Mouse (Mus musculus): ENCODE measurements around the gene Cox8b. TPM values are rescaled to one million over a fixed set of nuclear protein-coding genes. Genes with fewer than 3 reads are reported as not detected.

Gene Cox8b
- total RNA-seq, 1 experiment, result not detected

DNA sequence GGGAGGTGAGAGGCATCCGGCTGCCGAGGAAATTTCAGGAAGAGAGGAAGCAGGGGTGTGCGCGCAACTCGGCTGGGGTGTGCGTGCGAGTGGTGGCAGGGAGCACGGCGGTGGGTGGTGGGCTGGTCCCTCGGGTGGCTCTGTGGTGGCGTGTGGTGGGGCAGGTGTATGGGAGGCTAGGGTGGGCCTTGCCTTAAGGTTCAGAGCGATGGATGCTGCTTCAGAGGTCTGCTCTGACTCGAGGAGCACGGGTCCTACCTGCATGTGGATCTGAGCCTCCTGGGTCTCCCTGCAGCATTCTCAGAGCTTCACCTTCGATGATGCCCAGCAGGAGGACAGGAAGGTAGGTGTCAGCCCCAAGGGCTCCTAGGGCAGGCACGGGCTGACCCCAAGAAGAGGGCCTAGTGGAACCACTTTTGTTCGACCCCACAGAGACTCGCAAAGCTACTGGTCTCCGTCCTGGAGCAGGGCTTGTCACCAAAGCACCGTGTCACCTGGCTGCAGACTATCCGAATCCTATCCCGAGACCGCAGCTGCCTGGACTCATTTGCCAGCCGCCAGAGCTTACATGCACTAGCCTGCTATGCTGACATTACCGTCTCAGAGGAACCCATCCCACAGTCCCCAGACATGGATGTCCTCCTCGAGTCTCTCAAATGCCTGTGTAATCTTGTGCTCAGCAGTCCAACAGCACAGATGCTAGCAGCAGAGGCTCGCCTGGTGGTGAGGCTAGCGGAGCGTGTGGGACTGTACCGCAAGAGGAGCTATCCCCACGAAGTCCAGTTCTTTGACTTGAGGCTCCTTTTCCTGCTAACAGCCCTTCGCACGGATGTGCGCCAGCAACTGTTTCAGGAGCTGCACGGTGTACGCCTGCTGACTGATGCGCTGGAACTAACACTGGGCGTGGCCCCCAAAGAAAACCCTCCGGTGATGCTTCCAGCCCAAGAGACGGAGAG lies 42.4 kb downstream of the Cox8b start, which contains the start of gene Bet1l:
Gene Bet1l (minus strand): TSS at position 28 of the 956 bp plus-strand sequence.
- in situ Hi-C loops (cut with MboI; ENCODE audit: low sequenced_read_pairs in 2 of 2, unreplicated experiment in 2 of 2), result no loop called here
- Histone ChIP-seq H3K4me3 (ENCODE audit: insufficient read depth in 1 of 2, low read depth in 1 of 2, low read length in 2 of 2, poor library complexity in 1 of 2, severe bottlenecking in 1 of 2) (peak within 1 kb of the TSS; percentile 80 to 83), H3K4me1 (ENCODE audit: control insufficient read depth in 2 of 2, insufficient read depth in 2 of 2, low read length in 2 of 2, poor library complexity in 1 of 2) (peaks cover 8 to 26% of the 10 kb centered on the region in 2 experiments; a peak in 2 of 4 replicates), H3K9ac (ENCODE audit: insufficient read depth, low read depth, low read length, poor library complexity, severe bottlenecking) (peak within 1 kb of the TSS; percentile 91), H3K36me3 (ENCODE audit: control insufficient read depth, insufficient read depth, low read length, poor library complexity, severe bottlenecking) (peaks cover 50% of the 10 kb centered on the region), H3K27ac (ENCODE audit: insufficient read depth, low read depth, low read length, poor library complexity, severe bottlenecking) (peak within 1 kb of the TSS; percentile 90), H3K9me3 (ENCODE audit: control insufficient read depth, insufficient read depth, low read depth, low read length) (no peaks in the 10 kb centered on the region)
- DNase-seq (ENCODE audit: low read depth, low spot score), result no peak
- no peak for TF ChIP-seq MAFK (IDR thresholded peaks at IDR 0.05; ENCODE audit: insufficient read depth, low read depth, low read length)
- no peak for TF ChIP-seq HCFC1 (IDR thresholded peaks at IDR 0.05; ENCODE audit: borderline replicate concordance, insufficient read depth, low read length)
- no peak for TF ChIP-seq ZC3H11A (IDR thresholded peaks at IDR 0.05; ENCODE audit: borderline replicate concordance, low read depth, low read length)
- TF ChIP-seq ZNF384 (IDR thresholded peaks at IDR 0.05; ENCODE audit: low read depth, low read length), result no peak
- no peak for TF ChIP-seq CHD2 (IDR thresholded peaks at IDR 0.05; ENCODE audit: low read depth, low read length)

DNA sequence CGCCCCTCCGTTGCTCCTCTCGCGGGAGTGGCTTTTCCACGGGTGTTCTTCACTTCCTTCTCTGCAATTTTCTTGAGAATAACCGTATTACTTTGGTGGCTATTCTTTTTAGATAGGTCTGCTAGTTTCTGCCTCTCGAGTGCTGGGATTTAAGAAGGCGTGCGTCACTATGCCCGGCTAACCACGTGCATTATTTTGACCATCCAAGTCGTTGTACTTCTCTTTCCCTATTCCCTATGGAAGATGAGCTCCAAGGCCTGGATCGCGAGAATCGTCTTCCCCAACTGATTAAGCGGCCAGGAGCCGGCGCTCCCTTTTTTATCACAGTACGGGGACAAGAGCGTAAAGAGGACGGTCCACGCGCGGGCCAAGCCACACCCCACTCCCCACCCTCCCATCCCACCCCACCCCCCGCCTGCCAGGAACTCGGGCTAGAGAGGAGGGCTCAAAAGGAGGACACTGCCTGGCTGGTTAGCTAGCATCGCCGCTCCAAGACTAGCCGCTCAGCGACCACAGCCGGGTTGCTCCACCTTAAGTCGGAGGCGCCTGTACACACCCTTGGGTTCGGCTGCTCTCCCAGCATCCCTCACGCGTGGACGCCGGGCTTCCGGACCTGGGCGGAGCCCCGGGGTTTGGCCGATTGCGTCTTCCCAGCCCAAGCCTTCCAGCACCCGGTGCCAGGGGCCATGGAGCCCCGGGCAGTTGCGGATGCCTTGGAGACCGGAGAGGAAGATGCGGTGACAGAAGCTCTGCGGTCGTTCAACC lies 43.3 kb downstream of the Cox8b start, which contains the start of gene Ric8a:
Gene Ric8a (plus strand): TSS at position 173 of the 765 bp plus-strand sequence.
- H3K4me3 ChIP-seq (ENCODE audit: insufficient read depth in 1 of 2, low read depth in 1 of 2, low read length in 2 of 2, poor library complexity in 1 of 2, severe bottlenecking in 1 of 2), result peak within 1 kb of the TSS; percentile 80 to 83
- TF ChIP-seq MAFK (IDR thresholded peaks at IDR 0.05; ENCODE audit: insufficient read depth, low read depth, low read length) (no peak), HCFC1 (IDR thresholded peaks at IDR 0.05; ENCODE audit: borderline replicate concordance, insufficient read depth, low read length) (no peak; the same call in 1 of the 2 replicates), ZC3H11A (IDR thresholded peaks at IDR 0.05; ENCODE audit: borderline replicate concordance, low read depth, low read length) (no peak), ZNF384 (IDR thresholded peaks at IDR 0.05; ENCODE audit: low read depth, low read length) (no peak), CHD2 (IDR thresholded peaks at IDR 0.05; ENCODE audit: low read depth, low read length) (0 out of 2 replicates have a peak, but pooled peaks have one; percentile 53)
- H3K27ac ChIP-seq (ENCODE audit: insufficient read depth, low read depth, low read length, poor library complexity, severe bottlenecking), result peak within 1 kb of the TSS; percentile 90
- H3K9me3 ChIP-seq (ENCODE audit: control insufficient read depth, insufficient read depth, low read depth, low read length), result no peaks in the 10 kb centered on the region
- in situ Hi-C loops (cut with MboI; ENCODE audit: low sequenced_read_pairs in 2 of 2, unreplicated experiment in 2 of 2), result no loop called here
- H3K9ac ChIP-seq (ENCODE audit: insufficient read depth, low read depth, low read length, poor library complexity, severe bottlenecking), result peak within 1 kb of the TSS; percentile 91
- H3K4me1 ChIP-seq (ENCODE audit: control insufficient read depth in 2 of 2, insufficient read depth in 2 of 2, low read length in 2 of 2, poor library complexity in 1 of 2), result peaks cover 8 to 30% of the 10 kb centered on the region in 2 experiments; a peak in 2 of 4 replicates
- DNase-seq (ENCODE audit: low read depth, low spot score), result no peak
- H3K36me3 ChIP-seq (ENCODE audit: control insufficient read depth, insufficient read depth, low read length, poor library complexity, severe bottlenecking), result peaks cover 47% of the 10 kb centered on the region

DNA sequence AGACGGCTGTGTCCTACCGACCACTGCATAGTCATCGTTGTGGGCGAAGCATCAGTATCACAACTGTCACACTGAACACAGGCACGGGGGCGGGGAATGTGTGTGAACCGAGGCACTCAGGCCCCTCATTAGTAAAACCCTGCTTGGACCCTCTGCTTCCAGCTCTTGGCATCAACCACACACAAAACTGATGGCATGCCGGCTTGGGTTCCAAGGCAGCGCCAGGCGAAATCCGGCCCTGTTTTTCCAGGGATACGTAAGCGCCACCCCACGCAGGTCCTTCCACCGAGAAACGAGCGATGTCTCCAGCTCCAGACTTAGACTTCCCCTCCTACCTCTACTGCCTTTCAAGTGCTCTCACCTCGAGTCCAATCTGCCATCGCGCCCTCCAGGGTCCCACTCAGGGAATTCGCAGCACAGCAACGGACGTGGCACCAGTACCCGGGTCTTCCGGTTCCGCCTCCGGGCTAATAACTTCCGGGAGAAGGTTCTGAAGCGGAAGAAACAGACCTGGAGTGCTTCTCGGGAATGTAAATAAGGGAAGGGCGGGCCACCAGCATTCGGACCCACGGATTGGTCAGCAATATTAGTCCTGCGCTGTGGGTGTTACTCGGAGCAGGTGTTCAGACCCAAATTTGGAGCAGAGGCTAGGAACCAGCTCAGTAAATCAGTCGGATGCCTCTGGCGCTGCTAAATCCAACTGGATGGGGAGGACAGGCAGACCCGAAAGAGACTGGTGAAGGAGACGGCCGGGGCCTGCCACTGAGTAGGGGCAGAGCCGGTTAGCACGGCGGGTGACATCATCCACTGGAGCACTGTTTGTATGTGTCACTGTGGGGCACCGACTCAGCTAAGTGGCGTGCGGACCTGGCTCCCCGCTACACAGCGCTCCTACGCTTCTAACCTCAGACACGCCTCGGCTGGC lies 44.1 kb downstream of the Cox8b start, which contains the start of gene Gm45785:
Gene Gm45785 (minus strand): TSS at position 472 of the 925 bp plus-strand sequence.
- Histone ChIP-seq H3K27ac (ENCODE audit: insufficient read depth, low read depth, low read length, poor library complexity, severe bottlenecking) (peak within 1 kb of the TSS; percentile 90), H3K4me1 (ENCODE audit: control insufficient read depth in 2 of 2, insufficient read depth in 2 of 2, low read length in 2 of 2, poor library complexity in 1 of 2) (peaks cover 8 to 30% of the 10 kb centered on the region in 2 experiments; a peak in 2 of 4 replicates), H3K9ac (ENCODE audit: insufficient read depth, low read depth, low read length, poor library complexity, severe bottlenecking) (peak within 1 kb of the TSS; percentile 91), H3K9me3 (ENCODE audit: control insufficient read depth, insufficient read depth, low read depth, low read length) (no peaks in the 10 kb centered on the region), H3K4me3 (ENCODE audit: insufficient read depth in 1 of 2, low read depth in 1 of 2, low read length in 2 of 2, poor library complexity in 1 of 2, severe bottlenecking in 1 of 2) (peak within 1 kb of the TSS; percentile 80 to 83), H3K36me3 (ENCODE audit: control insufficient read depth, insufficient read depth, low read length, poor library complexity, severe bottlenecking) (peaks cover 41% of the 10 kb centered on the region)
- DNase-seq (ENCODE audit: low read depth, low spot score), result peak; percentile 88
- 0 out of 2 replicates have a peak, but pooled peaks have one; percentile 53 for TF ChIP-seq HCFC1 (IDR thresholded peaks at IDR 0.05; ENCODE audit: borderline replicate concordance, insufficient read depth, low read length)
- no peak for TF ChIP-seq CHD2 (IDR thresholded peaks at IDR 0.05; ENCODE audit: low read depth, low read length)
- no peak; the same call in 1 of the 2 replicates for TF ChIP-seq MAFK (IDR thresholded peaks at IDR 0.05; ENCODE audit: insufficient read depth, low read depth, low read length)
- no peak for TF ChIP-seq ZNF384 (IDR thresholded peaks at IDR 0.05; ENCODE audit: low read depth, low read length)
- no peak for TF ChIP-seq ZC3H11A (IDR thresholded peaks at IDR 0.05; ENCODE audit: borderline replicate concordance, low read depth, low read length)
- in situ Hi-C loops (cut with MboI; ENCODE audit: low sequenced_read_pairs in 2 of 2, unreplicated experiment in 2 of 2), result no loop called here

Measured in ES-E14 (cell line).